Mouse (Mus musculus) embryonic facial prominence, embryonic 13.5 days (tissue): ENCODE data around the gene Hoxa6. TPM values are rescaled to one million over a fixed set of nuclear protein-coding genes. Genes with fewer than 3 reads are reported as not detected.

Source experiments
- ATAC-seq: fragments of 200-750 bp; cut with Nextera tagmentation; 2 replicates; pipeline ENCODE4 v1.8.0; 2017; ENCODE audit warnings: low read depth; ENCODE audit not compliant: insufficient number of reproducible peaks, insufficient read depth, low FRiP score, low TSS enrichment
- H3K27ac ChIP-seq: fragments of 300-500 bp; sonication (generic); 2 replicates; pipeline ENCODE4 v1.5.1; 2015; ENCODE audit warnings: moderate library complexity, mild to moderate bottlenecking, inconsistent platforms
- H3K27me3 ChIP-seq: fragments of 300-500 bp; sonication (generic); 2 replicates; pipeline ENCODE4 v1.6.1; 2015; ENCODE audit warnings: mild to moderate bottlenecking, inconsistent platforms
- H3K36me3 ChIP-seq: fragments of 300-500 bp; sonication (generic); 2 replicates; pipeline ENCODE4 v1.6.1; 2015; ENCODE audit warnings: mild to moderate bottlenecking, inconsistent platforms
- H3K4me1 ChIP-seq: fragments of 300-500 bp; sonication (generic); 2 replicates; pipeline ENCODE4 v1.6.1; 2015; ENCODE audit warnings: inconsistent platforms
- H3K4me2 ChIP-seq: fragments of 300-500 bp; sonication (generic); 2 replicates; pipeline ENCODE4 v1.6.1; 2015; ENCODE audit warnings: moderate library complexity, mild to moderate bottlenecking, inconsistent platforms
- H3K4me3 ChIP-seq: fragments of 300-500 bp; sonication (generic); 2 replicates; pipeline ENCODE4 v1.5.1; 2015; ENCODE audit warnings: mild to moderate bottlenecking, inconsistent platforms
- H3K9ac ChIP-seq: fragments of 300-500 bp; sonication (generic); 2 replicates; pipeline ENCODE4 v1.6.1; 2015; ENCODE audit warnings: mild to moderate bottlenecking, inconsistent platforms
- H3K9me3 ChIP-seq: fragments of 300-500 bp; sonication (generic); 2 replicates; pipeline ENCODE4 v1.6.1; 2016; ENCODE audit warnings: inconsistent platforms
- WGBS: fragments of 180-500 bp; shearing (Covaris S2); methylation state at CpG from one replicate; pipeline ENCODE4 v1.1.7; 2015; ENCODE audit warnings: mixed read lengths; 5-methylcytosine and 5-hydroxymethylcytosine counted together
- microRNA counts: library from miRNA; unstranded; fragments of <30 nt; microRNA quantifications from one replicate; lab custom pipeline; 2016
- microRNA-seq: library from miRNA; unstranded; fragments of <30 nt; microRNA quantifications from one replicate; pipeline ENCODE4, GENCODE M21; 2016
- polyA plus RNA-seq: library from polyadenylated mRNA; unstranded; fragments of >200 nt; fragmentation: Nextera tagmentation; extraction: Ambion mirVana; gene quantifications from 2 replicates; pipeline ENCODE4 v1.2.1, GENCODE M21; 2015

The Hoxa6 gene
- polyA plus RNA-seq, 1 experiment from 2014 or later = 0.81 TPM

GRCm38 (mm10) chr6:52161336-52162092, 47.0 kb downstream of the Hoxa6 start:
- Histone ChIP-seq H3K4me2 (no peak overlapping the region), H3K27me3 (peaks cover 98% of the 10 kb centered on the region), H3K9ac (no peak overlapping the region), H3K4me1 (peaks cover 15% of the 10 kb centered on the region), H3K27ac (no peak overlapping the region), H3K36me3 (no peaks in the 10 kb centered on the region), H3K9me3 (no peaks in the 10 kb centered on the region), H3K4me3 (no peak overlapping the region)
- ATAC-seq = no peak
- 4% methylated on average over 8 of the region's 8 CpGs for WGBS

GRCm38 (mm10) chr6:52160511-52161335, 47.8 kb downstream of the Hoxa6 start:
- WGBS = 1% methylated on average over 30 of the region's 30 CpGs
- peaks cover 15% of the 10 kb centered on the region for H3K4me1 ChIP-seq
- no peaks in the 10 kb centered on the region for H3K9me3 ChIP-seq
- H3K4me3 ChIP-seq = no peak overlapping the region
- peak overlapping the region; percentile 7; the same call in 1 of the 2 replicates for H3K4me2 ChIP-seq
- no peak for ATAC-seq
- 0 out of 2 replicates have a peak overlapping the region, but pooled peaks have one; percentile 21 for H3K9ac ChIP-seq
- peaks cover 98% of the 10 kb centered on the region for H3K27me3 ChIP-seq
- H3K36me3 ChIP-seq = no peaks in the 10 kb centered on the region
- no peak overlapping the region for H3K27ac ChIP-seq

GRCm38 (mm10) chr6:52159979-52160378, 48.5 kb downstream of the Hoxa6 start:
- H3K4me2 ChIP-seq = no peak overlapping the region
- no peak overlapping the region for H3K9ac ChIP-seq
- peaks cover 98% of the 10 kb centered on the region for H3K27me3 ChIP-seq
- H3K27ac ChIP-seq = no peak overlapping the region
- H3K4me3 ChIP-seq = no peak overlapping the region
- WGBS = 2% methylated on average over 9 of the region's 9 CpGs
- peaks cover 15% of the 10 kb centered on the region for H3K4me1 ChIP-seq
- no peak for ATAC-seq
- no peaks in the 10 kb centered on the region for H3K36me3 ChIP-seq
- H3K9me3 ChIP-seq = no peaks in the 10 kb centered on the region

GRCm38 (mm10) chr6:52159164-52159761, 49.3 kb downstream of the Hoxa6 start:
- 2% methylated on average over 12 of the region's 12 CpGs for WGBS
- Histone ChIP-seq H3K27ac (no peak overlapping the region), H3K27me3 (peaks cover 98% of the 10 kb centered on the region), H3K4me2 (peak overlapping the region; percentile 97), H3K4me3 (peak overlapping the region; percentile 57), H3K9ac (no peak overlapping the region), H3K9me3 (no peaks in the 10 kb centered on the region), H3K4me1 (peaks cover 15% of the 10 kb centered on the region), H3K36me3 (no peaks in the 10 kb centered on the region)
- ATAC-seq = no peak

- ATAC-seq = peak; percentile 76
- Histone ChIP-seq H3K4me1 (peaks cover 15% of the 10 kb centered on the region), H3K9me3 (no peaks in the 10 kb centered on the region), H3K4me2 (peak within 1 kb of the TSS; percentile 97), H3K36me3 (no peaks in the 10 kb centered on the region), H3K4me3 (peak within 1 kb of the TSS; percentile 57), H3K9ac (peak within 1 kb of the TSS; percentile 59), H3K27me3 (peaks cover 98% of the 10 kb centered on the region), H3K27ac (no peak within 1 kb of the TSS)
- under 1% methylated on average over 55 of the region's 55 CpGs for WGBS
Observed at GRCm38 (mm10) chr6:52158276-52159051, 50.1 kb downstream of the Hoxa6 start, which contains the start of gene Hoxa1. Gene Hoxa1, minus strand, starts transcription at chr6:52158317.

- Histone ChIP-seq H3K27me3 (peaks cover 98% of the 10 kb centered on the region), H3K9me3 (no peaks in the 10 kb centered on the region), H3K4me1 (peaks cover 15% of the 10 kb centered on the region), H3K36me3 (no peaks in the 10 kb centered on the region), H3K27ac (no peak overlapping the region), H3K4me2 (peak overlapping the region; percentile 97), H3K4me3 (peak overlapping the region; percentile 57), H3K9ac (no peak overlapping the region)
- no peak for ATAC-seq
- WGBS = 1% methylated on average over 32 of the region's 32 CpGs
Observed at GRCm38 (mm10) chr6:52157466-52158275, 50.9 kb downstream of the Hoxa6 start.

GRCm38 (mm10) chr6:52156551-52157200, 51.8 kb downstream of the Hoxa6 start:
- Histone ChIP-seq H3K4me2 (no peak overlapping the region), H3K27me3 (peaks cover 99% of the 10 kb centered on the region), H3K9me3 (no peaks in the 10 kb centered on the region), H3K36me3 (no peaks in the 10 kb centered on the region), H3K27ac (no peak overlapping the region), H3K4me1 (peaks cover 15% of the 10 kb centered on the region), H3K4me3 (no peak overlapping the region), H3K9ac (no peak overlapping the region)
- ATAC-seq = no peak
- 3% methylated on average over 20 of the region's 20 CpGs for WGBS

MicroRNAs within 50 kb of the gene (microRNA counts, 519-probe panel; counts per million panel counts)
- 236 counts per million, percentile 44 among the panel's probes with 10 or more counts for microRNA mmu-miR-196b (lab: Ali Mortazavi, UCI)

Small RNA genes lying within 50 kb of the gene (microRNA-seq; reads per million reads assigned to microRNA genes)
- gene Mir196b = 51.0 reads per million, percentile 45 among the genes with 10 or more reads in this experiment

Other genes with a start within 250 kb of the Hoxa6 start
- 10.1 and 10.6 TPM in 2 replicates for gene Skap2, start 196.2 kb downstream of the Hoxa6 start, polyA plus RNA-seq
- 0.21 and 0.84 TPM in 2 replicates for gene Hoxa1, start 50.4 kb downstream of the Hoxa6 start, polyA plus RNA-seq
- 0.19 and 1.6 TPM in 2 replicates for gene Hoxa2, start 43.9 kb downstream of the Hoxa6 start, polyA plus RNA-seq
- 0.08 TPM in 1 of 2 replicates, not detected in the other for gene 5730596B20Rik, start 31.2 kb downstream of the Hoxa6 start, polyA plus RNA-seq
- 0.46 TPM in 1 of 2 replicates, not detected in the other for gene Hoxa4, start 17.0 kb downstream of the Hoxa6 start, polyA plus RNA-seq
- 0.18 and 4.8 TPM in 2 replicates for gene Hoxa5, start 4.1 kb downstream of the Hoxa6 start, polyA plus RNA-seq
- gene Hoxa3, start 4.6 kb upstream of the Hoxa6 start, polyA plus RNA-seq = 0.52 TPM in 1 of 2 replicates, not detected in the other
- not detected in 2 replicates for gene Gm28308, start 4.6 kb upstream of the Hoxa6 start, polyA plus RNA-seq
- not detected in 2 replicates for gene Hoxa7, start 13.1 kb upstream of the Hoxa6 start, polyA plus RNA-seq
- not detected in 2 replicates for gene Hoxa9, start 22.4 kb upstream of the Hoxa6 start, polyA plus RNA-seq
- gene Hoxa10, start 32.1 kb upstream of the Hoxa6 start, polyA plus RNA-seq = 0.13 TPM in 1 of 2 replicates, not detected in the other
- gene Hoxa11, start 37.1 kb upstream of the Hoxa6 start, polyA plus RNA-seq = not detected in 2 replicates
- gene Hoxa13, start 52.2 kb upstream of the Hoxa6 start, polyA plus RNA-seq = not detected in 2 replicates
- not detected in 2 replicates for gene Evx1, start 104.8 kb upstream of the Hoxa6 start, polyA plus RNA-seq